Mouse (Mus musculus): Measurements from ENCODE around the gene Gab2. TPM values are rescaled to one million over a fixed set of nuclear protein-coding genes. Genes with fewer than 3 reads are reported as not detected.

The Gab2 gene
- 17.5 and 17.8 TPM in 2 replicates for polyA plus RNA-seq (2015; fragmentation: Nextera tagmentation; extraction: Ambion mirVana)

GRCm38 (mm10) chr7:97081242-97081958 is at the start of gene Gab2:
TSS of gene Gab2 (plus strand) at chr7:97081586.
- Histone ChIP-seq H3K27ac (replicated peaks) (peak within 1 kb of the TSS; percentile 90), H3K9ac (peak within 1 kb of the TSS; percentile 96), H3K27me3 (no peaks in the 10 kb centered on the region), H3K4me3 (peak within 1 kb of the TSS; percentile 99), H3K36me3 (no peaks in the 10 kb centered on the region), H3K4me1 (replicated peaks) (peaks cover 17% of the 10 kb centered on the region), H3K9me3 (no peaks in the 10 kb centered on the region), H3K4me2 (peak within 1 kb of the TSS; percentile 84)
- peak; percentile 86 for ATAC-seq (ENCODE audit: low FRiP score, low read depth)
- WGBS = under 1% methylated on average over 45 of the region's 83 CpGs

- no peak overlapping the region for H3K4me2 ChIP-seq
- H3K4me3 ChIP-seq = no peak overlapping the region
- no peak overlapping the region for H3K27ac ChIP-seq (replicated peaks)
- no peak overlapping the region for H3K9ac ChIP-seq
- WGBS = 81% methylated on average over 2 of the region's 2 CpGs
- 0 out of 2 replicates have a peak, but pooled peaks cover 3% of the 10 kb centered on the region for H3K36me3 ChIP-seq
- H3K9me3 ChIP-seq = no peaks in the 10 kb centered on the region
- no peaks in the 10 kb centered on the region for H3K27me3 ChIP-seq
- no peak for ATAC-seq (ENCODE audit: low FRiP score, low read depth)
- H3K4me1 ChIP-seq (replicated peaks) = no peaks in the 10 kb centered on the region
These were observed 49.0 kb upstream of the Gab2 start for GRCm38 (mm10) chr7:97032412-97032811.

- 0 out of 2 replicates have a peak, but pooled peaks cover 1% of the 10 kb centered on the region for H3K36me3 ChIP-seq
- no peaks in the 10 kb centered on the region for H3K9me3 ChIP-seq
- ATAC-seq (ENCODE audit: low FRiP score, low read depth) = no peak
- no peak overlapping the region for H3K4me2 ChIP-seq
- no peak overlapping the region for H3K9ac ChIP-seq
- no peak overlapping the region for H3K27ac ChIP-seq (replicated peaks)
- no peaks in the 10 kb centered on the region for H3K4me1 ChIP-seq (replicated peaks)
- 77% methylated on average over 4 of the region's 4 CpGs for WGBS
- H3K27me3 ChIP-seq = no peaks in the 10 kb centered on the region
- no peak overlapping the region for H3K4me3 ChIP-seq
These were observed 41.7 kb upstream of the Gab2 start for GRCm38 (mm10) chr7:97039641-97040040.

- H3K4me1 ChIP-seq (replicated peaks) = no peaks in the 10 kb centered on the region
- H3K4me2 ChIP-seq = no peak overlapping the region
- ATAC-seq (ENCODE audit: low FRiP score, low read depth) = no peak
- no peak overlapping the region for H3K4me3 ChIP-seq
- H3K27me3 ChIP-seq = no peaks in the 10 kb centered on the region
- H3K36me3 ChIP-seq = no peaks in the 10 kb centered on the region
- H3K9ac ChIP-seq = no peak overlapping the region
- H3K27ac ChIP-seq (replicated peaks) = no peak overlapping the region
- 87% methylated on average over 6 of the region's 6 CpGs for WGBS
- no peaks in the 10 kb centered on the region for H3K9me3 ChIP-seq
These were observed 39.4 kb upstream of the Gab2 start for GRCm38 (mm10) chr7:97041868-97042449.

- Histone ChIP-seq H3K4me2 (no peak overlapping the region), H3K27ac (replicated peaks) (no peak overlapping the region), H3K9me3 (no peaks in the 10 kb centered on the region), H3K27me3 (no peaks in the 10 kb centered on the region), H3K36me3 (no peaks in the 10 kb centered on the region), H3K4me3 (no peak overlapping the region), H3K9ac (no peak overlapping the region), H3K4me1 (replicated peaks) (no peaks in the 10 kb centered on the region)
- ATAC-seq (ENCODE audit: low FRiP score, low read depth) = no peak
- 88% methylated on average over 1 of the region's 1 CpGs for WGBS
These were observed 38.4 kb upstream of the Gab2 start for GRCm38 (mm10) chr7:97042981-97043380.

- H3K36me3 ChIP-seq = no peaks in the 10 kb centered on the region
- no peak overlapping the region for H3K4me3 ChIP-seq
- no peaks in the 10 kb centered on the region for H3K9me3 ChIP-seq
- no peaks in the 10 kb centered on the region for H3K4me1 ChIP-seq (replicated peaks)
- H3K27me3 ChIP-seq = no peaks in the 10 kb centered on the region
- no peak overlapping the region for H3K27ac ChIP-seq (replicated peaks)
- WGBS = 97% methylated on average over 2 of the region's 2 CpGs
- H3K4me2 ChIP-seq = no peak overlapping the region
- no peak overlapping the region for H3K9ac ChIP-seq
- ATAC-seq (ENCODE audit: low FRiP score, low read depth) = no peak
These were observed 20.4 kb upstream of the Gab2 start for GRCm38 (mm10) chr7:97060966-97061365.

GRCm38 (mm10) chr7:97071512-97071911 is 9.9 kb upstream of the Gab2 start:
- Histone ChIP-seq H3K4me2 (no peak overlapping the region), H3K27me3 (no peaks in the 10 kb centered on the region), H3K4me3 (no peak overlapping the region), H3K27ac (replicated peaks) (no peak overlapping the region), H3K9me3 (no peaks in the 10 kb centered on the region), H3K4me1 (replicated peaks) (no peaks in the 10 kb centered on the region), H3K36me3 (no peaks in the 10 kb centered on the region), H3K9ac (no peak overlapping the region)
- WGBS = 86% methylated on average over 3 of the region's 3 CpGs
- no peak for ATAC-seq (ENCODE audit: low FRiP score, low read depth)

GRCm38 (mm10) chr7:97072061-97072460 is 9.3 kb upstream of the Gab2 start:
- Histone ChIP-seq H3K9ac (no peak overlapping the region), H3K4me1 (replicated peaks) (no peaks in the 10 kb centered on the region), H3K9me3 (no peaks in the 10 kb centered on the region), H3K27ac (replicated peaks) (no peak overlapping the region), H3K27me3 (no peaks in the 10 kb centered on the region), H3K4me3 (no peak overlapping the region), H3K36me3 (no peaks in the 10 kb centered on the region), H3K4me2 (no peak overlapping the region)
- WGBS = 85% methylated on average over 5 of the region's 5 CpGs
- no peak for ATAC-seq (ENCODE audit: low FRiP score, low read depth)

- no peak for ATAC-seq (ENCODE audit: low FRiP score, low read depth)
- Histone ChIP-seq H3K27me3 (no peaks in the 10 kb centered on the region), H3K9ac (no peak overlapping the region), H3K9me3 (no peaks in the 10 kb centered on the region), H3K4me3 (no peak overlapping the region), H3K4me1 (replicated peaks) (no peaks in the 10 kb centered on the region; the same call in 1 of the 2 replicates), H3K36me3 (no peaks in the 10 kb centered on the region), H3K4me2 (no peak overlapping the region), H3K27ac (replicated peaks) (no peak overlapping the region)
- WGBS = 55% methylated on average over 1 of the region's 1 CpGs
These were observed 6.4 kb upstream of the Gab2 start for GRCm38 (mm10) chr7:97074974-97075373.

GRCm38 (mm10) chr7:97076977-97077376 is 4.4 kb upstream of the Gab2 start:
- no peak overlapping the region for H3K27ac ChIP-seq (replicated peaks)
- no peaks in the 10 kb centered on the region for H3K27me3 ChIP-seq

GRCm38 (mm10) chr7:97078685-97079084 is 2.7 kb upstream of the Gab2 start:
- Histone ChIP-seq H3K27me3 (no peaks in the 10 kb centered on the region), H3K27ac (replicated peaks) (no peak overlapping the region), H3K36me3 (no peaks in the 10 kb centered on the region), H3K4me2 (no peak overlapping the region), H3K9me3 (no peaks in the 10 kb centered on the region), H3K4me3 (no peak overlapping the region), H3K9ac (no peak overlapping the region), H3K4me1 (replicated peaks) (peaks cover 16% of the 10 kb centered on the region)
- ATAC-seq (ENCODE audit: low FRiP score, low read depth) = no peak
- WGBS = 42% methylated on average over 4 of the region's 4 CpGs

More at GRCm38 (mm10) chr7:97076977-97077376, 4.4 kb upstream of the Gab2 start:
- Histone ChIP-seq H3K9ac (no peak overlapping the region), H3K9me3 (no peaks in the 10 kb centered on the region), H3K36me3 (no peaks in the 10 kb centered on the region), H3K4me1 (replicated peaks) (peaks cover 5% of the 10 kb centered on the region; the same call in 1 of the 2 replicates), H3K4me3 (no peak overlapping the region), H3K4me2 (no peak overlapping the region)
- ATAC-seq (ENCODE audit: low FRiP score, low read depth) = no peak

- no peak overlapping the region for H3K4me3 ChIP-seq
- peaks cover 17% of the 10 kb centered on the region for H3K4me1 ChIP-seq (replicated peaks)
- H3K4me2 ChIP-seq = no peak overlapping the region
- no peaks in the 10 kb centered on the region for H3K27me3 ChIP-seq
- no peak overlapping the region for H3K9ac ChIP-seq
- no peak overlapping the region for H3K27ac ChIP-seq (replicated peaks)
- H3K36me3 ChIP-seq = no peaks in the 10 kb centered on the region
- 9% methylated on average over 6 of the region's 6 CpGs for WGBS
- no peaks in the 10 kb centered on the region for H3K9me3 ChIP-seq
- no peak for ATAC-seq (ENCODE audit: low FRiP score, low read depth)
These were observed 2.2 kb upstream of the Gab2 start for GRCm38 (mm10) chr7:97079145-97079544.
